In the genomic region with DNA sequence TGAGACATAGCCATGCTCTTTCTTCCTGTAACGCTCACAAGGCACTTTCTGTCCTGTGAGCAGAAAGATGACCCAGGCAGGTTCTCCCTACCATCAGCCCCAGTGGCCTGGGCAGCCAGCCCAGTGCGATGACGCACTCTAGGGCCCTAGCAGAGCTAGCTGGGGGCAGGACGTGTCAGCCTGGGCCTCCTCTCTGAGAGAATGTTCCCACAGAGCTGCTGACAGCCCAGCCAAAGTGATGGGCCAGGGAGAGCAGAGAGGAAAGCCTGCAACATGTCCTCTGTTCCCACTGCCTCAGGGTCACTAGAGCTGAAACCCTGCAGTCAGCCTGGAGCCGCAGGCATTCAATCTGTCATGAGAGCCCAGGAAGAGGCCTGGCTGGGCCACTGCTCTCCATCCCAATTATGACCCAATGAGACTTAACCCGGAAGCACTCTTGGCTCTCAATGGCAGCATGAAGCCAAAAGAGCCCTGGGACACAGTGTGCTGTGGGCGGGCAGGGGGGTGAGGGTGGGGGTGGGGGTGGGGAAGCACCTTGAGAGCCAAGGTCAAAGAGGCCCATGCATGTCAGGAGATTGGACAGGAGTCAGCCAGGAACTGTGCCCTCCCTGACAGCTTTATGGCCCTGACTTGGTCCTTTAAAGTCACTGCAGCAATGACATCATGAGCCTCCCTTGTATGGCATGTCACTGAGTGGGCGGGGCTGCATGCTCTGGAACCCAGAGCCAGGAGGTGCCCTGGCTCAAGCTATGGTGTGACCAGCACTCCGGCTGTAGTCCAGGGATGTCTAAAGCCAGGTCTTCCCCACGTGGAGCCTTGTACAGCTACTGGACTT, we compare ENCODE assay signal across 9 mouse cellular contexts.
DNase-seq lines count a peak whose midpoint lies in the region; ATAC-seq and TF ChIP-seq lines count a peak whose summit lies in the region.
"Had no signal": no experiment of that assay in that cellular context is flagged by ENCODE, and none has a peak within 500 bp of the region (broad histone marks: within the 10 kb centered on the region; RNA-seq: fewer than 3 reads in every experiment).

No protein-coding gene starts in this region.

- no peaks in the 10 kb centered on the region for H3K27me3 ChIP-seq in heart, embryonic 11.5 days (ENCODE audit: control insufficient read depth, insufficient read depth, low read length)

- no peak overlapping the region; the same call in 1 of the 2 replicates for H3K4me2 ChIP-seq in heart, embryonic 11.5 days

- H3K36me3 ChIP-seq in heart, embryonic 11.5 days (ENCODE audit: control insufficient read depth, insufficient read depth, low read length), result no peaks in the 10 kb centered on the region

- WGBS in heart, embryonic 11.5 days (ENCODE audit: insufficient replicate concordance), result 33% methylated on average over 10 of the region's 10 CpGs

- peak in 1 of 2 experiments; percentile 29 for DNase-seq in layer of hippocampus, adult 2 months (ENCODE audit: low spot score in 2 of 2)
- no peak for DNase-seq in layer of hippocampus, postnatal 25 days (ENCODE audit: extremely low spot score in 1 of 2, low spot score in 1 of 2)
- DNase-seq in brain, adult 2 months (ENCODE audit: low read depth, low spot score), result peak; percentile 83
- peak; percentile 94 for DNase-seq in kidney, postnatal 10 days
- DNase-seq in lung, postnatal 4 days, result peak; percentile 71 to 89
- no peak for DNase-seq in natural killer cell, adult 2 months (ENCODE audit: low spot score in 2 of 2)
- no peak for DNase-seq in right cerebral cortex, postnatal 10 days (ENCODE audit: low spot score in 2 of 2)

- H3K27ac ChIP-seq in layer of hippocampus, adult 2 months, result peak overlapping the region; percentile 14; the same call in 1 of the 2 replicates
- peak overlapping the region; percentile 86 for H3K27ac ChIP-seq in heart, embryonic 11.5 days (ENCODE audit: low read depth, low read length)
- H3K27ac ChIP-seq: macrophage had no signal

- peaks cover 41% of the 10 kb centered on the region for H3K4me1 ChIP-seq in heart, embryonic 11.5 days (ENCODE audit: control insufficient read depth, insufficient read depth, low read length)

- 0 out of 2 replicates have a peak overlapping the region, but pooled peaks have one; percentile 12 for H3K9ac ChIP-seq in heart, embryonic 11.5 days (ENCODE audit: low read depth, low read length)

- no peak overlapping the region for H3K4me3 ChIP-seq in layer of hippocampus, adult 2 months
- H3K4me3 ChIP-seq in heart, embryonic 11.5 days (ENCODE audit: low read depth, low read length), result no peak overlapping the region

- no peak for TF ChIP-seq CTCF in layer of hippocampus, adult 2 months (conservative IDR thresholded peaks at IDR 0.05)

- no peaks in the 10 kb centered on the region for H3K9me3 ChIP-seq in heart, embryonic 11.5 days (replicated peaks; ENCODE audit: control insufficient read depth, low read length)

- peak; percentile 58; the same call in 1 of the 2 replicates for ATAC-seq in heart, embryonic 11.5 days (replicated peaks; ENCODE audit: insufficient number of reproducible peaks, low FRiP score, low TSS enrichment)

Comparison
In these comparisons a context has a peak if more than half of its experiments do, and no peak if none do; other contexts are left out.
1. DNase-seq: peak in brain, adult 2 months (single experiment), kidney, postnatal 10 days (single experiment) and lung, postnatal 4 days (2 of 2); none in layer of hippocampus, postnatal 25 days (0 of 2), natural killer cell, adult 2 months (0 of 2) and right cerebral cortex, postnatal 10 days (0 of 2).